ENCODE assay signal across 2 mouse cellular contexts in the genomic region with DNA sequence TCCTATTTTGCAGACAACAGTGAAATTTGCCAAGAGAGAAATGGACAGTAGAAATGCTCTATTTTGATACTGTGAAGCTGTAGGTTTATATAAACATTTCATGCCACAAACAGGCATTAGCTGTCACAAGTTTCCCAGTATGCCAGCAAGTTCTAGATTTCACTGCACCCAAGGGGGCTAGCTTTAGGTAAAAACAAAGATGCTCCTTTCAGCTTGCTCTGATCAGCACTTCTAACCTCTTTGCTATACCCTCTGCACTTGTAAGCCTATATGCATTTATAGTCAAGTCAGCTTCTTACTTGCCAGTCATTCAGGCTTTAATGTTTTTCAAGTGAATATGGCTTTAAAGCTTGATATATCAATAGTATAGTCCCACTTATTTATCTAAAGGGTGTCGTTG.
TF ChIP-seq lines count a peak whose summit lies in the region.

No protein-coding gene starts in this region.

TF ChIP-seq in CH12.LX, 34 proteins besides CTCF, POLR2A, EP300 and RAD21 (continued from another document):
- no peak for TF ChIP-seq BHLHE40 (IDR thresholded peaks at IDR 0.05; ENCODE audit: low read depth, low read length)
- no peak for TF ChIP-seq CHD1 (IDR thresholded peaks at IDR 0.05; ENCODE audit: low read depth, low read length)
- TF ChIP-seq MAZ (IDR thresholded peaks at IDR 0.05; ENCODE audit: low read depth, low read length): no peak
- no peak for TF ChIP-seq ZKSCAN1 (IDR thresholded peaks at IDR 0.05; ENCODE audit: borderline replicate concordance, low read depth, low read length)
- no peak for TF ChIP-seq MAX (IDR thresholded peaks at IDR 0.05; ENCODE audit: low read length)
- no peak for TF ChIP-seq USF1 (IDR thresholded peaks at IDR 0.05; ENCODE audit: low read depth, low read length)
- TF ChIP-seq JUN (IDR thresholded peaks at IDR 0.05; ENCODE audit: insufficient read depth, low read depth, low read length): no peak
- TF ChIP-seq CHD2 (IDR thresholded peaks at IDR 0.05; ENCODE audit: low read length): peak; percentile 24; the same call in 1 of the 2 replicates
- no peak for TF ChIP-seq UBTF (IDR thresholded peaks at IDR 0.05; ENCODE audit: low read depth, low read length)
- no peak for TF ChIP-seq MXI1 (IDR thresholded peaks at IDR 0.05; ENCODE audit: low read depth, low read length)

TF ChIP-seq in MEL, 35 proteins besides CTCF, POLR2A, EP300 and RAD21 (continued from another document):
- TF ChIP-seq MYB (IDR thresholded peaks at IDR 0.05; ENCODE audit: low read depth, low read length): no peak
- TF ChIP-seq MAX (IDR thresholded peaks at IDR 0.05; ENCODE audit: low read length): no peak
- no peak for TF ChIP-seq UBTF (IDR thresholded peaks at IDR 0.05; ENCODE audit: borderline replicate concordance, insufficient read depth, low read depth, low read length)
- no peak for TF ChIP-seq CHD1 (IDR thresholded peaks at IDR 0.05; ENCODE audit: low read depth, low read length)
- TF ChIP-seq CHD2 (IDR thresholded peaks at IDR 0.05; ENCODE audit: low read length): no peak
